Mouse (Mus musculus): ENCODE results near the gene Pik3ap1.

DNA sequence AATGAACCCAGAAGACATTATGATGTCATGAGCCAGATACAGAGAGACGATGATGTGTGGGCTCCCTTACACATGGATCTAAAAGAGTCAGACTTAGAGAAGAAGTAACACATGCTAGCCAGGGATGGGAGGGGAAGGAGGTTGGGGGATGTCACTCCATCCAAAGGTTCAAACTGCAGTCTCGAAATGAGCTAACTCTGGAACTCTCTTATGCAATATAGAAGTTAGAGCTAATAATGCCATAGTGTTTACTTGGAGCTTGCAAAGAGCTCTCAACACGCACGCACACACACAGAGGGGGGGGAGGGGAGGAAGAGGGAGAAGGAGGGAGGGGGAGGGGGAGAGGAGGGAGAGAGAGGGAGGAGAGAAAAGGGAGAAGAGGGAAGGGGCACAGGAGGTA lies 13.5 kb downstream of the Pik3ap1 start:
- no peak for TF ChIP-seq CTCF (conservative IDR thresholded peaks at IDR 0.05 in 1 of 2, IDR thresholded peaks at IDR 0.05 in 1 of 2; ENCODE audit: low read depth in 2 of 2, low read length in 2 of 2)
- no peak for TF ChIP-seq GABPA (IDR thresholded peaks at IDR 0.05; ENCODE audit: insufficient replicate concordance, low read depth, low read length)
- no peak for TF ChIP-seq SIN3A (IDR thresholded peaks at IDR 0.05; ENCODE audit: low read length)
- TF ChIP-seq UBTF (IDR thresholded peaks at IDR 0.05; ENCODE audit: low read depth, low read length) = no peak

Measured in CH12.LX (cell line).